Mouse (Mus musculus): ENCODE measurements around the gene Vps54. TPM values are rescaled to one million over a fixed set of nuclear protein-coding genes. Genes with fewer than 3 reads are reported as not detected.

Gene Vps54
- polyA plus RNA-seq, 1 experiment from 2014 or later = 9.6 TPM

- H3K27me3 ChIP-seq (ENCODE audit: control insufficient read depth, insufficient read depth, low read length) = no peaks in the 10 kb centered on the region
- H3K4me3 ChIP-seq (replicated peaks; ENCODE audit: low read length) = no peak overlapping the region
- no peaks in the 10 kb centered on the region for H3K4me1 ChIP-seq (ENCODE audit: control insufficient read depth, insufficient read depth, low read length)
- H3K27ac ChIP-seq (ENCODE audit: low read length) = no peak overlapping the region
- no peak overlapping the region for H3K9ac ChIP-seq (ENCODE audit: low read length)
- WGBS = 78% methylated on average over 2 of the region's 2 CpGs
- no peaks in the 10 kb centered on the region for H3K36me3 ChIP-seq (ENCODE audit: control insufficient read depth, insufficient read depth, low read length)
- ATAC-seq (ENCODE audit: insufficient read depth, low FRiP score) = no peak
- no peak overlapping the region for H3K4me2 ChIP-seq (ENCODE audit: low read depth, low read length)
- no peaks in the 10 kb centered on the region for H3K9me3 ChIP-seq (replicated peaks; ENCODE audit: control insufficient read depth, low read length)
These were observed 17.7 kb upstream of the Vps54 start for GRCm38 (mm10) chr11:21221396-21221795.

DNA sequence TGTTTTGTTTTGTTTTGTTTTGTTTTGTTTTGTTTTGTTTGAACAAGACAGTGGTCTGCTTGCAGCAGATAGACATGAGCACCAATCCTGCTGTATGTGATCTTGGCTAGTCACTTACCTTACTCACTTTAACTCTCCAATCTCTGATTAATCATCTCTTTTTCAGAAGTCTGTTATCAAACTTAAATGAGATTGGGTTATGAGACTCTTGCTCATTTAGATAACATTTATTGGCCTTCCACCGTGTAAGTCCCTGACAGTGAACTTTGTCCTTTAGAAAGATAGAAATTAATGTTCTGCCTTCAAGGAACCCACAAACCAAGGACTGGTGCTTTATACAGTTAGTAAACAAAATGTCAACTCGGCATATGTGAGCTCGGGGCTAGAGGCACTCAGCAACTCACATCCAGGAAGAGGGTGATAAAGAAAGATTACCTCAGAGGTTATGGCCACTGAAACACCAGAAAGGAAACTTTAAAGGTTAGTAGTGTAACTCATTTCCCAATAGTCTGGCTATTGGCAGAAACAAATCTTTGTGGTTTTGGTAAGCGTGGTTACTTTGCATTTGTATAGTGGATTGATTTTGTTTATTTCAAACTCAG, 16.4 kb upstream of the Vps54 start:
- H3K27ac ChIP-seq (ENCODE audit: low read length) = no peak overlapping the region
- no peak overlapping the region for H3K9ac ChIP-seq (ENCODE audit: low read length)
- no peak overlapping the region for H3K4me3 ChIP-seq (replicated peaks; ENCODE audit: low read length)
- no peak overlapping the region for H3K4me2 ChIP-seq (ENCODE audit: low read depth, low read length)
- H3K9me3 ChIP-seq (replicated peaks; ENCODE audit: control insufficient read depth, low read length) = no peaks in the 10 kb centered on the region
- no peaks in the 10 kb centered on the region for H3K27me3 ChIP-seq (ENCODE audit: control insufficient read depth, insufficient read depth, low read length)
- peak; percentile 25; the same call in 1 of the 2 replicates for ATAC-seq (ENCODE audit: insufficient read depth, low FRiP score)
- no peaks in the 10 kb centered on the region for H3K4me1 ChIP-seq (ENCODE audit: control insufficient read depth, insufficient read depth, low read length)
- 28% methylated on average over 4 of the region's 4 CpGs for WGBS
- H3K36me3 ChIP-seq (ENCODE audit: control insufficient read depth, insufficient read depth, low read length) = no peaks in the 10 kb centered on the region

DNA sequence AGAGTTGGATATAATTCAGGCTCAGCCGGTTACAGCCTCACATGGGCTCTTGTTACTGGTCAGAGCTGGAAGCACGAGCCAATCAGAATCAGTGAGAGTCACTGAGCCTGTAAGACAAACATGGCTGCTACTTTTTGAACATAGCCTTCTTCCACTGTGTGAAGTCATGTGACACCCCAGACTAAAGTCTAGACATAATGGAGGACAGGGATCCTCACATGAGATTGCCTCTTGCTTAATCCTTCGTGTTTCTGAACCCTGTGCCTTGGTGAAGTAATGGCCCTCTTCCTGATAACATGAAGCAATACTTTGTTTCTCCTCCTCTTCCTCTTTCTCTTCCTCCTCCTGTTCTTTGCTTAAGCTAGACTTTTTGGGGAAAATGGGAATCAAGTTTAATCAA, 15.5 kb upstream of the Vps54 start:
- Histone ChIP-seq H3K27ac (ENCODE audit: low read length) (peak overlapping the region; percentile 14; the same call in 1 of the 2 replicates), H3K27me3 (ENCODE audit: control insufficient read depth, insufficient read depth, low read length) (no peaks in the 10 kb centered on the region), H3K9ac (ENCODE audit: low read length) (no peak overlapping the region), H3K9me3 (replicated peaks; ENCODE audit: control insufficient read depth, low read length) (no peaks in the 10 kb centered on the region), H3K4me2 (ENCODE audit: low read depth, low read length) (no peak overlapping the region), H3K36me3 (ENCODE audit: control insufficient read depth, insufficient read depth, low read length) (no peaks in the 10 kb centered on the region), H3K4me3 (replicated peaks; ENCODE audit: low read length) (no peak overlapping the region), H3K4me1 (ENCODE audit: control insufficient read depth, insufficient read depth, low read length) (no peaks in the 10 kb centered on the region)
- peak; percentile 47; the same call in 1 of the 2 replicates for ATAC-seq (ENCODE audit: insufficient read depth, low FRiP score)
- WGBS = 77% methylated on average over 3 of the region's 3 CpGs

GRCm38 (mm10) chr11:21224041-21224440, 15.0 kb upstream of the Vps54 start:
- Histone ChIP-seq H3K4me3 (replicated peaks; ENCODE audit: low read length) (no peak overlapping the region), H3K27me3 (ENCODE audit: control insufficient read depth, insufficient read depth, low read length) (no peaks in the 10 kb centered on the region), H3K27ac (ENCODE audit: low read length) (no peak overlapping the region), H3K9ac (ENCODE audit: low read length) (no peak overlapping the region), H3K9me3 (replicated peaks; ENCODE audit: control insufficient read depth, low read length) (no peaks in the 10 kb centered on the region), H3K4me1 (ENCODE audit: control insufficient read depth, insufficient read depth, low read length) (no peaks in the 10 kb centered on the region), H3K36me3 (ENCODE audit: control insufficient read depth, insufficient read depth, low read length) (no peaks in the 10 kb centered on the region), H3K4me2 (ENCODE audit: low read depth, low read length) (no peak overlapping the region)
- no peak for ATAC-seq (ENCODE audit: insufficient read depth, low FRiP score)
- WGBS = 86% methylated on average over 6 of the region's 6 CpGs

- Histone ChIP-seq H3K9me3 (replicated peaks; ENCODE audit: control insufficient read depth, low read length) (no peaks in the 10 kb centered on the region), H3K9ac (ENCODE audit: low read length) (no peak overlapping the region), H3K4me1 (ENCODE audit: control insufficient read depth, insufficient read depth, low read length) (no peaks in the 10 kb centered on the region), H3K27ac (ENCODE audit: low read length) (no peak overlapping the region), H3K36me3 (ENCODE audit: control insufficient read depth, insufficient read depth, low read length) (no peaks in the 10 kb centered on the region), H3K27me3 (ENCODE audit: control insufficient read depth, insufficient read depth, low read length) (no peaks in the 10 kb centered on the region), H3K4me2 (ENCODE audit: low read depth, low read length) (no peak overlapping the region), H3K4me3 (replicated peaks; ENCODE audit: low read length) (no peak overlapping the region)
- no peak for ATAC-seq (ENCODE audit: insufficient read depth, low FRiP score)
These were observed 14.6 kb upstream of the Vps54 start for GRCm38 (mm10) chr11:21224446-21224845.

- ATAC-seq (ENCODE audit: insufficient read depth, low FRiP score) = no peak
- Histone ChIP-seq H3K9me3 (replicated peaks; ENCODE audit: control insufficient read depth, low read length) (no peaks in the 10 kb centered on the region), H3K4me3 (replicated peaks; ENCODE audit: low read length) (no peak overlapping the region), H3K4me2 (ENCODE audit: low read depth, low read length) (no peak overlapping the region), H3K27me3 (ENCODE audit: control insufficient read depth, insufficient read depth, low read length) (no peaks in the 10 kb centered on the region), H3K9ac (ENCODE audit: low read length) (no peak overlapping the region), H3K4me1 (ENCODE audit: control insufficient read depth, insufficient read depth, low read length) (no peaks in the 10 kb centered on the region), H3K36me3 (ENCODE audit: control insufficient read depth, insufficient read depth, low read length) (no peaks in the 10 kb centered on the region), H3K27ac (ENCODE audit: low read length) (no peak overlapping the region)
These were observed 14.1 kb upstream of the Vps54 start for GRCm38 (mm10) chr11:21224983-21225382.

DNA sequence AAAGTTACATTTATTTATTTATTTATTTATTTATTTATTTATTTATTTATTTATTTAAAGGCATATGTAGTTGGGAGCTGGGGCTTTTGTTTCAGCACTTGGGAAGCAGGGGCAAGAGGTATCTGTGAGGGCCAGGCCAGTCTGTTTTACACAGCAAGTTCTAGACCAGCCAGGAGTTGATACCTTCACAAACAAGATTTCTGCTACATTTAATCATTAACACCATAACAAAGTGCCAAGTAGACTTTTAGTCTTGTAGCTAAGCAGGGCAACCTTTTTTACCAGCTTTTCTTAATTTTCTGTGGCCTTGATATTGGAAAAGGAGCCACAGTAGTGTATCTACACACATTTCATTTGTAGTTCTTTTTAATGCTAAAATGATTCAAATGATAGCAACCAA, 3.7 kb upstream of the Vps54 start:
- no peak overlapping the region for H3K27ac ChIP-seq (ENCODE audit: low read length)
- no peak overlapping the region for H3K4me3 ChIP-seq (replicated peaks; ENCODE audit: low read length)
- no peaks in the 10 kb centered on the region for H3K9me3 ChIP-seq (replicated peaks; ENCODE audit: control insufficient read depth, low read length)
- H3K9ac ChIP-seq (ENCODE audit: low read length) = no peak overlapping the region
- H3K27me3 ChIP-seq (ENCODE audit: control insufficient read depth, insufficient read depth, low read length) = no peaks in the 10 kb centered on the region
- H3K36me3 ChIP-seq (ENCODE audit: control insufficient read depth, insufficient read depth, low read length) = no peaks in the 10 kb centered on the region
- no peak overlapping the region for H3K4me2 ChIP-seq (ENCODE audit: low read depth, low read length)
- ATAC-seq (ENCODE audit: insufficient read depth, low FRiP score) = no peak
- H3K4me1 ChIP-seq (ENCODE audit: control insufficient read depth, insufficient read depth, low read length) = no peaks in the 10 kb centered on the region

DNA sequence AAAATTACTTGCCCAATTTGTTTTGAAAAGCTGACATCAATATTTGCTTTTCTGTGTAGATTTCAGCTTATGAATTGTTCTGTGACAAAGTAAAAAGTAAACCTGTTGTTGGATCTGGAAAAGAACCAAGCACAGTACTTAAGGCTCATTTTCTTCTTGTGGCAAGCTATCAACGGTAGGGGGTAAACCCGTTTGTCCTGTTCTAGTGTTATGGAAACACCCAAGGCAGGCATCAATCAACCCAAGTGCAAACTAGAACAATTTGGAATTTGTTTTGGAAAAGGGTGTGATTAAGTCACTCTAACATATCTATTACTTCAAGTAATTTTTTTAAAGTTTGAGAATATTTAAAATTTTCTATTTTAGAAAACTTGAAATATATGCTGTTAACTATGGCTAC, 3.3 kb upstream of the Vps54 start:
- Histone ChIP-seq H3K9ac (ENCODE audit: low read length) (no peak overlapping the region), H3K27ac (ENCODE audit: low read length) (no peak overlapping the region), H3K4me1 (ENCODE audit: control insufficient read depth, insufficient read depth, low read length) (no peaks in the 10 kb centered on the region), H3K27me3 (ENCODE audit: control insufficient read depth, insufficient read depth, low read length) (no peaks in the 10 kb centered on the region), H3K4me3 (replicated peaks; ENCODE audit: low read length) (no peak overlapping the region), H3K4me2 (ENCODE audit: low read depth, low read length) (no peak overlapping the region), H3K36me3 (ENCODE audit: control insufficient read depth, insufficient read depth, low read length) (no peaks in the 10 kb centered on the region), H3K9me3 (replicated peaks; ENCODE audit: control insufficient read depth, low read length) (no peaks in the 10 kb centered on the region)
- ATAC-seq (ENCODE audit: insufficient read depth, low FRiP score) = no peak
- WGBS = 30% methylated on average over 2 of the region's 2 CpGs

GRCm38 (mm10) chr11:21236996-21237395, 2.1 kb upstream of the Vps54 start:
- no peak for ATAC-seq (ENCODE audit: insufficient read depth, low FRiP score)
- H3K4me3 ChIP-seq (replicated peaks; ENCODE audit: low read length) = no peak overlapping the region
- H3K9ac ChIP-seq (ENCODE audit: low read length) = no peak overlapping the region
- H3K4me2 ChIP-seq (ENCODE audit: low read depth, low read length) = no peak overlapping the region
- H3K27ac ChIP-seq (ENCODE audit: low read length) = no peak overlapping the region
- WGBS = 71% methylated on average over 4 of the region's 4 CpGs
- H3K27me3 ChIP-seq (ENCODE audit: control insufficient read depth, insufficient read depth, low read length) = no peaks in the 10 kb centered on the region
- H3K9me3 ChIP-seq (replicated peaks; ENCODE audit: control insufficient read depth, low read length) = no peaks in the 10 kb centered on the region
- H3K36me3 ChIP-seq (ENCODE audit: control insufficient read depth, insufficient read depth, low read length) = no peaks in the 10 kb centered on the region
- peaks cover 4% of the 10 kb centered on the region; the same call in 1 of the 2 replicates for H3K4me1 ChIP-seq (ENCODE audit: control insufficient read depth, insufficient read depth, low read length)

Data from stomach, embryonic 16.5 days (tissue).